Mouse (Mus musculus): ENCODE results near the gene Ina. TPM values are rescaled to one million over a fixed set of nuclear protein-coding genes. Genes with fewer than 3 reads are reported as not detected.

Ina gene
- total and polyA plus RNA-seq, 3 experiments, result not detected

GRCm38 (mm10) chr19:46983352-46983965 is 31.0 kb upstream of the Ina start:
- H3K9me3 ChIP-seq (replicated peaks; ENCODE audit: insufficient read depth, low read length), result no peaks in the 10 kb centered on the region
- no peaks in the 10 kb centered on the region for H3K27me3 ChIP-seq (ENCODE audit: control insufficient read depth in 1 of 2, insufficient read depth in 2 of 2, low read length in 2 of 2)
- H3K79me2 ChIP-seq (ENCODE audit: control insufficient read depth, insufficient read depth, low read length, poor library complexity), result peaks cover 6% of the 10 kb centered on the region; the same call in 1 of the 2 replicates
- peak overlapping the region; percentile 81 for H3K9ac ChIP-seq (ENCODE audit: control insufficient read depth, low read depth, low read length, poor library complexity, severe bottlenecking)
- H3K4me1 ChIP-seq (ENCODE audit: control insufficient read depth in 1 of 2, insufficient read depth in 2 of 2, low read length in 2 of 2), result peaks cover 17 to 50% of the 10 kb centered on the region in 2 experiments
- peaks cover 0 to 44% of the 10 kb centered on the region in 2 experiments; a peak in 2 of 4 replicates for H3K36me3 ChIP-seq (ENCODE audit: control insufficient read depth in 1 of 2, insufficient read depth in 2 of 2, low read length in 2 of 2)
- peak overlapping the region; percentile 31 to 52 for H3K4me3 ChIP-seq (ENCODE audit: control insufficient read depth in 1 of 2, insufficient read depth in 1 of 2, low read depth in 2 of 2, low read length in 2 of 2)
- TF ChIP-seq BHLHE40 (IDR thresholded peaks at IDR 0.05; ENCODE audit: borderline replicate concordance, low read depth, low read length) (no peak), NELFE (IDR thresholded peaks at IDR 0.05; ENCODE audit: low read depth, low read length) (no peak), USF2 (IDR thresholded peaks at IDR 0.05; ENCODE audit: borderline replicate concordance in 1 of 2, insufficient read depth in 1 of 2, low read depth in 1 of 2, low read length in 2 of 2) (no peak), POLR2AphosphoS5 (IDR thresholded peaks at IDR 0.05; ENCODE audit: borderline replicate concordance, low read depth, low read length) (no peak), SIN3A (IDR thresholded peaks at IDR 0.05; ENCODE audit: low read length) (no peak), KAT2A (conservative IDR thresholded peaks at IDR 0.05; ENCODE audit: low read depth, low read length) (no peak), MAFK (IDR thresholded peaks at IDR 0.05; ENCODE audit: borderline replicate concordance, low read depth, low read length) (no peak), MYC (IDR thresholded peaks at IDR 0.05; ENCODE audit: low read depth, low read length) (no peak), HCFC1 (IDR thresholded peaks at IDR 0.05; ENCODE audit: low read depth, low read length) (no peak), ZMIZ1 (IDR thresholded peaks at IDR 0.05; ENCODE audit: low read depth, low read length) (peak; percentile 91; the same call in 1 of the 2 replicates), TCF12 (IDR thresholded peaks at IDR 0.05; ENCODE audit: low read depth, low read length) (no peak), MEF2A (IDR thresholded peaks at IDR 0.05; ENCODE audit: extremely low read depth, insufficient replicate concordance, low read depth, low read length, poor library complexity, severe bottlenecking) (no peak), POLR2AphosphoS2 (IDR thresholded peaks at IDR 0.05; ENCODE audit: low read length) (no peak), POLR2A (IDR thresholded peaks at IDR 0.05; ENCODE audit: control insufficient read depth in 1 of 2, insufficient read depth in 1 of 2, low read depth in 1 of 2, low read length in 2 of 2, poor library complexity in 1 of 2) (peak in 1 of 2 experiments; percentile 67; a peak in 1 of 4 replicates), MAZ (IDR thresholded peaks at IDR 0.05; ENCODE audit: low read depth, low read length) (no peak), E2F4 (IDR thresholded peaks at IDR 0.05; ENCODE audit: borderline replicate concordance, low read depth, low read length) (no peak)
- peak overlapping the region; percentile 99 for H3K27ac ChIP-seq (ENCODE audit: control insufficient read depth, low read depth, low read length)
- DNase-seq (ENCODE audit: low read depth, low spot score), result no peak

- Histone ChIP-seq H3K4me3 (ENCODE audit: control insufficient read depth in 1 of 2, insufficient read depth in 1 of 2, low read depth in 2 of 2, low read length in 2 of 2) (peak overlapping the region; percentile 31 to 52), H3K9me3 (replicated peaks; ENCODE audit: insufficient read depth, low read length) (no peaks in the 10 kb centered on the region), H3K4me1 (ENCODE audit: control insufficient read depth in 1 of 2, insufficient read depth in 2 of 2, low read length in 2 of 2) (peaks cover 15 to 49% of the 10 kb centered on the region in 2 experiments), H3K79me2 (ENCODE audit: control insufficient read depth, insufficient read depth, low read length, poor library complexity) (peaks cover 6% of the 10 kb centered on the region; the same call in 1 of the 2 replicates), H3K9ac (ENCODE audit: control insufficient read depth, low read depth, low read length, poor library complexity, severe bottlenecking) (peak overlapping the region; percentile 81), H3K36me3 (ENCODE audit: control insufficient read depth in 1 of 2, insufficient read depth in 2 of 2, low read length in 2 of 2) (peaks cover 0 to 43% of the 10 kb centered on the region in 2 experiments; a peak in 2 of 4 replicates), H3K27ac (ENCODE audit: control insufficient read depth, low read depth, low read length) (peak overlapping the region; percentile 99), H3K27me3 (ENCODE audit: control insufficient read depth in 1 of 2, insufficient read depth in 2 of 2, low read length in 2 of 2) (no peaks in the 10 kb centered on the region)
- DNase-seq (ENCODE audit: low read depth, low spot score), result peak; percentile 91
- TF ChIP-seq BHLHE40 (IDR thresholded peaks at IDR 0.05; ENCODE audit: borderline replicate concordance, low read depth, low read length) (no peak), E2F4 (IDR thresholded peaks at IDR 0.05; ENCODE audit: borderline replicate concordance, low read depth, low read length) (no peak), POLR2AphosphoS2 (IDR thresholded peaks at IDR 0.05; ENCODE audit: low read length) (no peak; the same call in 1 of the 2 replicates), ZNF384 (IDR thresholded peaks at IDR 0.05; ENCODE audit: low read depth, low read length) (no peak), CHD2 (IDR thresholded peaks at IDR 0.05; ENCODE audit: low read length) (no peak), JUND (IDR thresholded peaks at IDR 0.05; ENCODE audit: low read depth, low read length) (no peak), TAL1 (IDR thresholded peaks at IDR 0.05; ENCODE audit: low read length) (peak; percentile 100), MXI1 (IDR thresholded peaks at IDR 0.05; ENCODE audit: low read depth, low read length) (peak; percentile 68), ZKSCAN1 (IDR thresholded peaks at IDR 0.05; ENCODE audit: low read depth, low read length) (no peak), USF2 (IDR thresholded peaks at IDR 0.05; ENCODE audit: borderline replicate concordance in 1 of 2, insufficient read depth in 1 of 2, low read depth in 1 of 2, low read length in 2 of 2) (no peak), ZMIZ1 (IDR thresholded peaks at IDR 0.05; ENCODE audit: low read depth, low read length) (peak; percentile 85), MAFK (IDR thresholded peaks at IDR 0.05; ENCODE audit: borderline replicate concordance, low read depth, low read length) (no peak; the same call in 1 of the 2 replicates), SIN3A (IDR thresholded peaks at IDR 0.05; ENCODE audit: low read length) (peak; percentile 84), UBTF (IDR thresholded peaks at IDR 0.05; ENCODE audit: borderline replicate concordance, insufficient read depth, low read depth, low read length) (no peak), MYB (IDR thresholded peaks at IDR 0.05; ENCODE audit: low read depth, low read length) (no peak), ELF1 (IDR thresholded peaks at IDR 0.05; ENCODE audit: low read depth, low read length) (no peak), CTCF (IDR thresholded peaks at IDR 0.05 in 2 of 3, conservative IDR thresholded peaks at IDR 0.05 in 1 of 3; ENCODE audit: control insufficient read depth in 1 of 3, insufficient read depth in 1 of 3, low read depth in 2 of 3, low read length in 3 of 3, poor library complexity in 1 of 3, severe bottlenecking in 1 of 3) (no peak), POLR2AphosphoS5 (IDR thresholded peaks at IDR 0.05; ENCODE audit: borderline replicate concordance, low read depth, low read length) (peak; percentile 65; the same call in 1 of the 2 replicates), NRF1 (IDR thresholded peaks at IDR 0.05; ENCODE audit: insufficient read depth, low read depth, low read length, poor library complexity, severe bottlenecking) (no peak), KAT2A (conservative IDR thresholded peaks at IDR 0.05; ENCODE audit: low read depth, low read length) (no peak)
Observed at GRCm38 (mm10) chr19:46983966-46984380, 30.5 kb upstream of the Ina start.

Data from MEL (cell line).